Mouse (Mus musculus) brain, embryonic 14.5 days (tissue): Measurements from ENCODE around the gene Cdk19.

ENCODE experiments used
- CTCF ChIP-seq: fragments of 200-500 bp; IDR thresholded peaks from 2 replicates; pipeline ENCODE4 v1.5.1; 2012; ENCODE audit warnings: inconsistent platforms, mild to moderate bottlenecking, moderate library complexity, borderline replicate concordance; ENCODE audit not compliant: insufficient read depth, insufficient read length; ENCODE audit errors: extremely low read depth
- POLR2A ChIP-seq: fragments of 200-500 bp; IDR thresholded peaks from 2 replicates; pipeline ENCODE4 v1.6.1; 2012; ENCODE audit warnings: mild to moderate bottlenecking, inconsistent platforms, borderline replicate concordance; ENCODE audit not compliant: poor library complexity, insufficient read depth, insufficient read length, severe bottlenecking; ENCODE audit errors: extremely low read depth

DNA sequence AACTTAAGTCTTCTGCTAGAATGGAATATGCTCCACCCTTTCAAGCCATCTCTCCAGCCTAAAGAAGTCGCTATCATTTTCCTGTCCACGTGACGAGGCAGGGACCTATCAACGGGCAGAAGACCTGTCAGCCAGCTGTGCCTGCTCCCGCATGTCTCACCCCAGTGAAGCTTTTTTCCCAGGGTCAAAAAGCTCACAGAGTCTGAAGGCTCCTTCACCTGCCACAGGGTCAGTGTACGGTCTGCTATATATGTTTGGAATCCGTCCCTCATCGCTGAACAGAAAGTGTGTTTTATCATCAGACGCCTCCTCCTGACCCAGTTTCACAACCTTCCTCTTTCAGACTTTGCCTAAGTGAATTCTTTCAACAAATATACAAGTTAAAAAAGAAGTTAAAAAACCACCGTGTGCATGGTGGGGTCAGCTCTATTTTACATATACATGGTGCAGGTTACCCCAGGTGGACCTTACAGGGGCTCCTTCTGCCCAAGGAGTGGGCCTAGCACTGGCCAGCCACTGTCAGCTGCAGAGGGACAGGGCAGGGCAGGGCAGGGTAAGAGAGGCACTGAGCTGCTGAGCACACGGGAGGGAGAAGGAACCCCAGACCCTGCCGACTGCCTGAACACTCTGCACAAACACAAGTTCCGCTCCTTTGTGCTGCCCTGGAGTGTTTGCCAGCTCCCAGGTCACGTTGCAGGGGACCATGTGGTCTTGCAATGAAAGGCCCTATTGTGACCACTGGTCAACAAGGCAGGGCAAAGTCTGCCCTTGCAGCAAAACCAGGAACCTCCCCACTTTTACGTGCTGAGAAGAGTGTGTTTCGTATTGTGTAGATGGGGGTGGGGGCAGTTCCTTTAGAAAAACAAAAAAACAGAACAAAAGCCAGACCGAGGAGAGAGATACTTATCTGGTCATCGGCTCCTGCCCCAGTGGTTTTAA, 160.2 kb downstream of the Cdk19 start:
- TF ChIP-seq POLR2A (no peak), CTCF (no peak)
